Mouse (Mus musculus): Measurements from ENCODE around the gene 4931414P19Rik. TPM values are rescaled to one million over a fixed set of nuclear protein-coding genes. Genes with fewer than 3 reads are reported as not detected.

Gene 4931414P19Rik
- polyA plus RNA-seq, 1 experiment from 2014 or later = 12.2 TPM

DNA sequence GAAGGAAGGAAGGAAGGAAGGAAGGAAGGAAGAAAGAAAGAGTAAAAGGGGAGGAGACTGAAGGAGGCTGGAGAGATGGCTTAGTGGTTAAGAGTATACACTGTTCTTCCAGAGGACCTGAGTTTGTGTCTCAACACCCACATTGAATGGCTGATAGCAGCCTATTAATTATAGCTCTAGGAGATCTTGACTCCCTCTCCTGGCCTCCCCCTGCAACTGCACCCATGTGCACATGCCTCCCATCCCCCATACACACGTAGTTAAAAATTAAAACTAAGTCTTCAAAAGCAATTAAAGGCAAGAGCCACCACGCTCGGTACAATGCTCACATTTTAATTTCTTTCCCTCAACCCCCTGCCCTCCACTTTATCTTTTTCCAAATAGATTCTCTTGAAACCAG is 11.7 kb downstream of the 4931414P19Rik start:
- no peak for ATAC-seq
- H3K27me3 ChIP-seq = no peaks in the 10 kb centered on the region
- TF ChIP-seq CTCF (IDR thresholded peaks at IDR 0.05) = no peak
- ChIA-PET POLR2A (interaction anchor here (0.7 kb wide), 1 partner anchor 20 kb away, joined by 4 read pairs; no protein-coding TSS in a partner anchor), CTCF (interaction anchor here (1.0 to 1.8 kb wide), 3 partner anchors 14 to 24 kb away, joined by 3 to 5 read pairs (median 3); no protein-coding TSS in a partner anchor)
- DNase-seq (ENCODE audit: low read depth, low spot score) = no peak
- in situ Hi-C loops (cut with MboI; ENCODE audit: low pct_unique_long_range_greater_than_20kb) = no loop called here

GRCm38 (mm10) chr14:54592319-54592934 is 13.4 kb downstream of the 4931414P19Rik start:
- no peak for DNase-seq (ENCODE audit: low read depth, low spot score)
- TF ChIP-seq CTCF (IDR thresholded peaks at IDR 0.05) = no peak
- H3K27me3 ChIP-seq = no peaks in the 10 kb centered on the region
- ChIA-PET POLR2A (interaction anchor here (0.6 kb wide), 1 partner anchor 382 kb away, joined by 3 read pairs; no protein-coding TSS in a partner anchor), CTCF (interaction anchor here (1.2 to 1.5 kb wide), 2 partner anchors 9 to 13 kb away, joined by 3 read pairs; partner anchors contain the start of gene 4931414P19Rik)
- no peak for ATAC-seq
- in situ Hi-C loops (cut with MboI; ENCODE audit: low pct_unique_long_range_greater_than_20kb) = no loop called here

GRCm38 (mm10) chr14:54591056-54591455 is 14.7 kb downstream of the 4931414P19Rik start:
- no peak for ATAC-seq
- H3K27me3 ChIP-seq = no peaks in the 10 kb centered on the region
- ChIA-PET POLR2A (interaction anchor here (1.5 kb wide), 1 partner anchor 26 kb away, joined by 3 read pairs; no protein-coding TSS in a partner anchor), CTCF (no interaction called here)
- TF ChIP-seq CTCF (IDR thresholded peaks at IDR 0.05) = no peak
- in situ Hi-C loops (cut with MboI; ENCODE audit: low pct_unique_long_range_greater_than_20kb) = no loop called here
- DNase-seq (ENCODE audit: low read depth, low spot score) = no peak

- POLR2A ChIA-PET = interaction anchor here (0.7 kb wide), 1 partner anchor 10 kb away, joined by 3 read pairs; no protein-coding TSS in a partner anchor
- no peak for TF ChIP-seq CTCF (IDR thresholded peaks at IDR 0.05)
- ATAC-seq (no peak), DNase-seq (ENCODE audit: low read depth, low spot score) (no peak)
- no peaks in the 10 kb centered on the region for H3K27me3 ChIP-seq
- in situ Hi-C loops (cut with MboI; ENCODE audit: low pct_unique_long_range_greater_than_20kb) = loop anchor here (5.0 kb wide), 1 partner anchor 53 kb away; no protein-coding TSS in a partner anchor
- CTCF ChIA-PET = interaction anchor here (0.6 to 4.5 kb wide), 15 partner anchors 9 to 69 kb away, joined by 3 to 23 read pairs (median 3); no protein-coding TSS in a partner anchor
Observed at GRCm38 (mm10) chr14:54583681-54584338, 22.0 kb downstream of the 4931414P19Rik start.

GRCm38 (mm10) chr14:54582536-54582935 is 23.3 kb downstream of the 4931414P19Rik start:
- in situ Hi-C loops (cut with MboI; ENCODE audit: low pct_unique_long_range_greater_than_20kb) = loop anchor here (5.0 kb wide), 1 partner anchor 55 kb away; no protein-coding TSS in a partner anchor
- TF ChIP-seq CTCF (IDR thresholded peaks at IDR 0.05) = no peak
- no peak for DNase-seq (ENCODE audit: low read depth, low spot score)
- no peaks in the 10 kb centered on the region for H3K27me3 ChIP-seq
- ChIA-PET POLR2A (no interaction called here), CTCF (interaction anchor here (1.4 to 4.5 kb wide), 5 partner anchors 10 to 62 kb away, joined by 3 to 23 read pairs (median 10); no protein-coding TSS in a partner anchor)
- ATAC-seq = no peak

DNA sequence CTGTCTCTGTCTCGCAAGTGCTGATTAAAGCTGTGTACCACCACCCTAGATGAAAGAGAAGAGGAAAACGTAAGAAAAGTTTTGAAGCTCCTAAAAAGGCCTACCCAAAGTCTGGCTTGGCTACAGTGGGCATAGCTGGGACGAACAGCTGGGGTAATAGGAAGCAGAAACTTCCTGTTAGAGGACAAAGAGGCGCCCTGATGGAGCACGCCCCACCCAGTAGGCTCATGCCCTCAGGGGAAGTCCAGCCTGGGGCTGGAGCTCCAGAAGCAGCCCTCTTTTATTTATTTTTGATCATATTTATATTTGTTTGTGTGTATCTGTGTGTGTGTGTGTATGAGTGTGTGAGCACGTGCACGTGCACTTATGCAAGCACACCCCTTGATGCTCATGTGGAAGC is 26.2 kb downstream of the 4931414P19Rik start:
- H3K27me3 ChIP-seq = no peaks in the 10 kb centered on the region
- ChIA-PET CTCF (interaction anchor here (0.8 to 3.7 kb wide), 5 partner anchors 10 to 51 kb away, joined by 3 to 16 read pairs (median 4); partner anchors contain the start of gene Haus4), POLR2A (interaction anchor here (2.5 kb wide), 1 partner anchor 12 kb away, joined by 9 read pairs; no protein-coding TSS in a partner anchor)
- TF ChIP-seq CTCF (IDR thresholded peaks at IDR 0.05) = no peak
- DNase-seq (ENCODE audit: low read depth, low spot score) (no peak), ATAC-seq (no peak)
- in situ Hi-C loops (cut with MboI; ENCODE audit: low pct_unique_long_range_greater_than_20kb) = loop anchor here (5.0 to 10.0 kb wide), 2 partner anchors 58 to 355 kb away; no protein-coding TSS in a partner anchor

DNA sequence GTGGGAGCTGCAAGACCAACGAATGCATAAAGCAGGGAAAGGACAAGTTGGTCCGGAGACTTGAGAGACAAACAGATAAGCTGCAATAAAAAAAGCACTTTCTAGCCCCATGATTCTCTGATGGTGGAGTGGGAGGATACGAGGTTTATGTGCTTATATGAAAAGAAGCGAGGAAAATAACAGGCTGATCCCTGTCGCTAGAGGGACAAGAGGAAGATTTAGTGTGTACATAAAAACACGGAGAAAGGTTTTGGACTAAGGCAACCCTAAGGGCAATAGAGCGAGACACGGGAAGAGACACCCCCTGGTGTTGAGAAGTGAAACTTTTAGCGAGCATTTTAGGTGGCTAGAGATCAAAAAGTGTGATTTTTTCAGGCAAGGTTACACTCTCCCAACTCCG is 27.7 kb downstream of the 4931414P19Rik start:
- no peak for DNase-seq (ENCODE audit: low read depth, low spot score)
- in situ Hi-C loops (cut with MboI; ENCODE audit: low pct_unique_long_range_greater_than_20kb) = loop anchor here (10.0 kb wide), 1 partner anchor 353 kb away; no protein-coding TSS in a partner anchor
- ChIA-PET CTCF (interaction anchor here (0.6 to 3.7 kb wide), 7 partner anchors 9 to 66 kb away, joined by 3 to 16 read pairs (median 4); partner anchors contain the start of gene Haus4), POLR2A (interaction anchor here (0.7 to 2.6 kb wide), 5 partner anchors 11 to 45 kb away, joined by 3 to 9 read pairs (median 8); partner anchors contain the start of gene Haus4)
- no peaks in the 10 kb centered on the region for H3K27me3 ChIP-seq
- peak; percentile 14 for ATAC-seq
- TF ChIP-seq CTCF (IDR thresholded peaks at IDR 0.05) = no peak

GRCm38 (mm10) chr14:54577089-54577982 is 28.5 kb downstream of the 4931414P19Rik start, which contains the start of gene Ajuba:
TSS of gene Ajuba (minus strand) at chr14:54577558.
- no peaks in the 10 kb centered on the region for H3K27me3 ChIP-seq
- ChIA-PET CTCF (interaction anchor here (0.6 to 3.7 kb wide), 7 partner anchors 8 to 66 kb away, joined by 3 to 16 read pairs (median 4); partner anchors contain the start of gene Haus4), POLR2A (interaction anchor here (0.7 to 2.6 kb wide), 5 partner anchors 10 to 45 kb away, joined by 3 to 9 read pairs (median 8); partner anchors contain the start of gene Haus4)
- in situ Hi-C loops (cut with MboI; ENCODE audit: low pct_unique_long_range_greater_than_20kb) = loop anchor here (10.0 kb wide), 1 partner anchor 353 kb away; no protein-coding TSS in a partner anchor
- TF ChIP-seq CTCF (IDR thresholded peaks at IDR 0.05) = no peak
- ATAC-seq = peak; percentile 37
- peak; percentile 77 for DNase-seq (ENCODE audit: low read depth, low spot score)
